Mouse (Mus musculus) cerebellum, postnatal 14 days (tissue): ENCODE measurements at regions not wholly inside any gene's neighbourhood (a gene's known extent, or its start where the extent isn't known, plus 50 kb on each side); places are given as distances from the start of the nearest gene placed in this dataset.

Experiments
- DNase-seq, 2 experiments: peaks; one replicate each; pipeline ENCODE4 v3.0.0; 2021; ENCODE audit warnings: mixed read lengths in 2 of 2

DNA sequence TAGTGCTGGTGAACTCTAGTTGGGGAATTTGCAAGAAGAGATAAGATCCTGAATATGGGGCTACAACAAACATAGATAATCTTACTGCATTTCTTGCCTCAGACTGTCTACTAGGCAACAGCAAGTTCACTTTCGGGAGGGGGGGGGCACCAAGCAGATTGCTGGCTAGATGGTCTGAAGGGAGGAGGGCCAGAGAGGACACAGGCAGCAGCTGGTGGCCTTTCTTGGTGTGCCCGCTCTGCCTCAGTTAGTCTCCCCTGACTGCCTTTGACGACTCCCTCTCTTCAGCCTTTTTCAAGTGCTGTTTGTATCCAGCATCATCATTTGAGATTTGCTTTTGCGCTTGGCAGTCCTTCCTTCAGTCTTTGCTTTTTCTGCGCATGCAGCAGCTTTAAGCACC, 242.2 kb downstream of the 1500009L16Rik start:
- DNase-seq: no peak

DNA sequence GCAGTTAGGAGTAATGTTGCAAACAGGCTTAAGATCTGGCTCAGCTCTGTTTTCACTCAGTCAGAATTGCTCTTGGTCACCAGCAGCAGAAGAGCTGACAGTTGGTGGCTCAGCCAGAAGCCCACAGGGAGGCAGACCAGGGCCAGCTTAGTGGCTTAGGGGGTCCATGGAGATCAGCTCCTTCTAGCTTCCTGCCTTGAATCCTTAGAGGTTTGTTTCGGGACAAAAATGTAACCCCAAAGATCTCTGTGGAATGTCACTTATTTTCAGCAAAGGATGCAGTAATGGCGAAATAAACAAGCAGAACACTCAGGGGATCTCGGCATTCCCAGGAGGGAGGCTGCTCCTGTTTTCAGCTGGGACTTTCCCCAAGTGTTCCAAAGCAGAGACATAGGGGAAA, 247.8 kb downstream of the 1500009L16Rik start:
- no peak for DNase-seq

GRCm38 (mm10) chr10:83974548-83974947, 251.9 kb downstream of the 1500009L16Rik start:
- DNase-seq: no peak

- no peak for DNase-seq
Measured at GRCm38 (mm10) chr10:83976548-83976947, 253.9 kb downstream of the 1500009L16Rik start.

- no peak for DNase-seq
Measured at GRCm38 (mm10) chr10:83979930-83980329, 257.3 kb downstream of the 1500009L16Rik start.

- DNase-seq: peak; percentile 31 to 50
Measured at GRCm38 (mm10) chr10:83984697-83985415, 262.2 kb downstream of the 1500009L16Rik start.

GRCm38 (mm10) chr10:83992577-83993305, 270.1 kb downstream of the 1500009L16Rik start:
- DNase-seq: no peak

DNA sequence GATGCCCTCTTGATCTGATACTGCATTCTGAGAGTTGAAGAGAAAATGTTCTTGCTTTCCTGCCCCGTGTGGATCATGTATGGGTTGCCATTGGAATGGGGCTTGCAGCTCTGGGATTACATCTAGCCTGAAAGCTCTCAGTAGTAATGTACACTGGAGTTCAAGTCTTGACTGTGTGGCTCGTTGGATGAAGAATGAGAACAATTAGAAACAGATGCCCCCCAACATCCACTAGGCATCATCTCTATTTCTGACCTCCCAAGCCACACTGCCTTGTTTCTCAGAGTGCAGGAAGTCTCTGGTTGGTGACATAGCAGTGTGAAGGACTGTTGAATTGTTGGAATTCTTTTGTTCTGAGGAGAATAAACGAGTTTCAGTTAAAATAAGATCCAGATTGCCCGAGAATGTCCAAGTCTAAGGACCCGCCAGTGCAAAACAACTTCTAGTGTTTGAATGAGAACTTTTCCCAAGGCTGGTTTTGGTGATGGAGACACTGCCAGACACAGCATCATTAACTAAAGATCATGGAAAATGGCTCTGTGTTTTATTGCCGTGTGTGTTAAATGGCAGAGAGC, 272.4 kb downstream of the 1500009L16Rik start:
- no peak for DNase-seq

GRCm38 (mm10) chr10:83995913-83996312, 273.2 kb downstream of the 1500009L16Rik start:
- peak in 1 of 2 experiments; percentile 29 for DNase-seq

GRCm38 (mm10) chr10:83996489-83996888, 273.8 kb downstream of the 1500009L16Rik start:
- no peak for DNase-seq

DNA sequence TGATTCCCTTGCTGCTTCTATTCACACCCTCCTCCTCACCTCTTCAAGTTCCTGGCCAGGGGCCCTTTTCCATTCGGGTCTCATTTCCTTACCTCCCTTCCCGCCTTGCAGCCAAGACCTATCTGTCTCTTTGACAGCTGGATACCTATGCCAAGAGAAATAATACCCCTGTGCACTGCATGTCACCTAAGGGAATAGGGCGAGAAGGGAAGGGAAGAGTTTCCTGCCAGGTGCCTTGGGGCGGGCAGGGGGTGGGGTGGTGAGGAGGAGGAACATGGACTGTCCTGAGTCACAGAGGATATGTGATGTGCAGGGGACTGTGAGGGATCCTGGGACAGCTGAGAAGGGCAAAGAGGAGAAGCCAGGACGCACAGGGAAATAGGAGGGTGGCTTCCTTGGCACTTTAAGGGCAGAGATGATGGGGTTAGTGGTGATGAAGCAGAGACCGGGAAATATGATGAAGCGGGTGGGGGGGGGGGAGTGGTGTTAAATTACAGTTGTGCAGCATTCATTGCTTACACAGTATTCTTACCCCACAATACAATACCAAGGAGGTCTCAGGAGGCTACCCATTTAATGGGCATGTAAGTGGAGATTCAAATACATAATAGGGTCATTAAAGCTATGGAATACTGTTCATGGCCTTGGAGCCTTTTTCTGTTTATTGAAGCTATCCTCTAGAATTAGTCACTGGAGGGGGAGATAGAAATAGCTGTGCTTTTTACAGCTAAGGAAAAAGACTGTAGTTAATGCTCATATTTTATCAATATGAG, 278.0 kb downstream of the 1500009L16Rik start:
- DNase-seq: no peak

DNA sequence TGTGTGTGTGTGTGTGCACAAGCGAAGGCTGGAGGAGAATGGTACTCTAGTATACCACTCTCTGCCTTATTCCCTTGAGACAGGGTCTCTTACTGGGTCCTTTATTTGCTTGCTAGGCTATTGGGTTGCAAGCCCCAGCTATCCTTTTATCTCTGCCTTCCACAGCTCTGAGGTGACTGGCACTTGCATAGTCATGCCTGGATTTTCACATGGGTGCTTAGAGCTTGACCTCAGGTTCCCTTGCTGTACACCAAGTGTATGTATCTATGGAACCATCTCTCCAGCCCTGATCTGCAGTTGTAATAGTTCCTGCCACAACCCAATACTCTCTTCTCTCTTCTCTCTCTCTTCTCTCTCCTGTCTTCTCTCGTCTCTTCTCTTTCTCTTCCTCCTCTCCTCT, 280.1 kb downstream of the 1500009L16Rik start:
- DNase-seq: no peak

GRCm38 (mm10) chr10:84003601-84004149, 281.0 kb downstream of the 1500009L16Rik start:
- DNase-seq: no peak

- no peak for DNase-seq
Measured at GRCm38 (mm10) chr10:84008923-84009322, 286.3 kb downstream of the 1500009L16Rik start.

DNA sequence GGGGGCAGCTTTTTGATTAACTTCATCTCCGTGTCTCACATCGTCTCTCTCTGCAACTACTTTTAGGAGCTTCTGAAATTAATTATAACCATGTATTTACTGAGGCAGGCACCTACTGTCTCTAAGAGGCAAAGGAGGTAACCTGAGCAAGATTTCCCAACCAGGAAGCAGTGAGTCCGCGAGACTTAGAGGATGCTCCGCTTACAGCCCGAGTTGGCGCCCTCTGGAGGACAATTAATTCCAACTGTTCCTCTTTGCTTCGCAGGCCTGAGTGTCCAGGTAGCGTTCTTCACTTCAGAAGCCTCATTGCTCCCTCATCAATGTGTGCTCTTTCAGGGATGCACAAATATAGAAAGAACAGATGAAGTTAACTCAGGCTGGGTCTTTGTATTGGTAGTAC, 296.7 kb downstream of the 1500009L16Rik start:
- peak; percentile 85 to 89 for DNase-seq

- DNase-seq: peak; percentile 43 to 75
Measured at GRCm38 (mm10) chr10:84020023-84020620, 297.5 kb downstream of the 1500009L16Rik start.

DNA sequence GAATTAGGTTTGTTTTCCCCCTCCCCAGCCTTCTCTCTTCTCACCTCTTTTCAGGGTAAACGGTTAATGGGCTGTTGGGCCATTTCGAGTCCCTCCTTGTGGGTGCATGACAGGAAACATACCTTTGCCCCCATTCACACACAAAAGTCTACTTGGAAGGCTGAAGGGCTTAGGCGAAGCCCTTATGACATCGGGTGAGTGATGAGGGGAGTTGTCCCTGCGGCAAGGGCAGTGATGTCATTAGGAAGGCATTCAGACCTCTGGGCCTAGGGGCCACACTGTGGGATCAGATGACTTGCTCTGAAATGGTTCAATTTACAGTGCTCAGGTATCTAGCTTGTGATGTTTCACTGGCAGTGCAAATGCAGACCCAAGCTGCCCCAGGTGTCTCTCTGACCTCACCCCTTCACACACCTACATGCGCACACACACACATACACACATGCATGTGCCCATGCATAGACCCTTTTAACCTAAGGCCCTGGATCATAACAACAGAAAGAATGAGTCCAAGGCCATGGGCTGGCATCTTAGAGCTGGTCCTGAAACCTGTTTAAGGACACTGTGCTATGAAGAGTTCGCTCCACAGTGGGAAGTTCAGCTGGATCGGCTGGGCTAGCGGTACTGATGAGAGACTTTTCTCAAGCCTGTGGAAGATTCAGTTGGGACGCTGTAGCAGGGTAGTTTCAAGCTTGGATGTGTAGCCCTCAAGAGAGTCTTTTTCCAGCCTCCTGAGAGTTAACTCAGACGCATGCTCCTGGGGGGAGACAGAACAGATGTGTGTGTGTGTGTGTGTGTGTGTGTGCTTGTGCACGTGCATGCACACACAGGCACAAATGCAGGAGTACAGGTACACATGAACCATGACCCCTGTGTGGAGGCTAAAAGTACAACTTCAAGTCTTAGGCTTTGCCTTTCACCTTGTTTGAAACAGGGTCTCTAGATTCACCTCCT, 298.8 kb downstream of the 1500009L16Rik start:
- DNase-seq: no peak

DNA sequence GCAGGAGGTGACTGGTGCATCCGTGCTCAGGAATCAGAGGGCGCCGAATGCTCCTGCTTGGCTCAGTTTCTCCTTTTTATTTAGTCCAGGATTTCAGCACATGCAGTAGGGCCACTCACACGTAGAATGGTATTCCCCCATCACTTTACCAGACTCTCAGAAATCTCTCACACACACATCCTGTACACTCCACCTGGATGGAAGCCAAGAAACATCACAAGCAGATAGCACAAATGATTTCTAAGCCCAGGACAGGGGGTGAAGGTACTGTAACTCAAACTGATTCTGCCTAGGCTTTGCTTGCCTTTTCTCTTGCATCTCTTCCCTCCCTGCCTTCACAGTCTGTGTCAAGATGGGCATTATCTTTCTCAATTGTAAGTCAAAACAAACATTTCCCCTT, 301.6 kb downstream of the 1500009L16Rik start:
- no peak for DNase-seq

- DNase-seq: no peak
Measured at GRCm38 (mm10) chr10:84024901-84025300, 302.2 kb downstream of the 1500009L16Rik start.

DNA sequence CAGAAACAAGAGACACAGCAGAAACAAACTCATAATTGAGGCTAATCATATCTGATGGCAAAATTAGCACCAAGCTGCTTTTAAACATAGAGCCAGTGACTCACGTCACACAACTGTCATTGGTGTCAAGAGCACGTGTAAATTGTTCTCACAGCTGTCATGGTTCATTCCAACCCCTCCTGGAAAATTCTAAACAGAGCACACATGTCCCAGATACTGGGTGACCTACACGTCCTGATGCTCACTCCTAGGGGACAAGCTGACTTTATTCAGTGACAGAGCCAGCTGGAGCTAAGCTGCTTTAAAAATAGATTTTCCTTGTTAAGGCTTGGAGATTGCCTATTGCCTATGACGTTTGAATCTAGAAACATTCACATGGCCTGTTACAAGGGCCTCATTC, 304.1 kb downstream of the 1500009L16Rik start:
- no peak for DNase-seq
